Mouse (Mus musculus) lung, embryonic 16.5 days (tissue): ENCODE data around the gene Apln. TPM values are rescaled to one million over a fixed set of nuclear protein-coding genes. Genes with fewer than 3 reads are reported as not detected.

Experiments used
- ATAC-seq: fragments of 200-750 bp; cut with Nextera tagmentation; 2 replicates; pipeline ENCODE4 v1.8.0; 2017; ENCODE audit warnings: low read depth, mild to moderate bottlenecking, moderate library complexity
- H3K27ac ChIP-seq: fragments of 300-500 bp; sonication (generic); 2 replicates; pipeline ENCODE4 v1.5.1; 2014; ENCODE audit warnings: mild to moderate bottlenecking, control low read depth, low read length
- H3K27me3 ChIP-seq: fragments of 300-500 bp; sonication (generic); 2 replicates; pipeline ENCODE4 v1.6.1; 2014; ENCODE audit warnings: low read depth, low read length, mixed read lengths; ENCODE audit not compliant: control insufficient read depth, insufficient read depth
- H3K36me3 ChIP-seq: fragments of 300-500 bp; sonication (generic); 2 replicates; pipeline ENCODE4 v1.6.1; 2014; ENCODE audit warnings: low read length; ENCODE audit not compliant: control insufficient read depth, insufficient read depth
- H3K4me1 ChIP-seq: fragments of 300-500 bp; sonication (generic); replicated peaks from 2 replicates; pipeline ENCODE4 v1.6.1; 2014; ENCODE audit warnings: low read length, mixed read lengths; ENCODE audit not compliant: control insufficient read depth, insufficient read depth
- H3K4me2 ChIP-seq: fragments of 300-500 bp; sonication (generic); 2 replicates; pipeline ENCODE4 v1.6.1; 2014; ENCODE audit warnings: low read depth, low read length, control low read depth
- H3K4me3 ChIP-seq: fragments of 300-500 bp; sonication (generic); 2 replicates; pipeline ENCODE4 v1.5.1; 2014; ENCODE audit warnings: mild to moderate bottlenecking, low read length, control low read depth
- H3K9ac ChIP-seq: fragments of 300-500 bp; sonication (generic); 2 replicates; pipeline ENCODE4 v1.6.1; 2014; ENCODE audit warnings: low read length, control low read depth
- H3K9me3 ChIP-seq: fragments of 300-500 bp; sonication (generic); 2 replicates; pipeline ENCODE4 v1.6.1; 2016; ENCODE audit warnings: low read length; ENCODE audit not compliant: control insufficient read depth
- WGBS: fragments of 180-500 bp; shearing (Covaris S2); extraction: QIAGEN DNeasy Blood & Tissue Kit; methylation state at CpG from one replicate; pipeline ENCODE4 v1.1.7; 2014; 5-methylcytosine and 5-hydroxymethylcytosine counted together
- polyA plus RNA-seq: library from polyadenylated mRNA; unstranded; fragments of >200 nt; fragmentation: Nextera tagmentation; extraction: Ambion mirVana; gene quantifications from 2 replicates; pipeline ENCODE4 v1.2.1, GENCODE M21; 2015

Apln gene
- polyA plus RNA-seq, 1 experiment from 2014 or later: 12.4 TPM

GRCm38 (mm10) chrX:48054186-48055015 is 19.7 kb upstream of the Apln start:
- Histone ChIP-seq H3K27me3 (no peaks in the 10 kb centered on the region), H3K27ac (peak overlapping the region; percentile 24; the same call in 1 of the 2 replicates), H3K4me3 (peak overlapping the region; percentile 43), H3K4me2 (peak overlapping the region; percentile 61), H3K9me3 (no peaks in the 10 kb centered on the region), H3K36me3 (no peaks in the 10 kb centered on the region), H3K9ac (peak overlapping the region; percentile 61), H3K4me1 (0 out of 2 replicates have a peak, but pooled peaks cover 3% of the 10 kb centered on the region)
- ATAC-seq: peak; percentile 88
- 19% methylated on average over 31 of the region's 31 CpGs for WGBS

- WGBS: 29% methylated on average over 3 of the region's 3 CpGs
- H3K4me3 ChIP-seq: peak overlapping the region; percentile 43
Observed at GRCm38 (mm10) chrX:48053743-48054142, 19.1 kb upstream of the Apln start.

GRCm38 (mm10) chrX:48046315-48046714 is 11.7 kb upstream of the Apln start:
- no peak for ATAC-seq

More at GRCm38 (mm10) chrX:48053743-48054142, 19.1 kb upstream of the Apln start:
- H3K9me3 ChIP-seq: no peaks in the 10 kb centered on the region
- peak overlapping the region; percentile 61; the same call in 1 of the 2 replicates for H3K9ac ChIP-seq
- no peaks in the 10 kb centered on the region for H3K27me3 ChIP-seq
- 0 out of 2 replicates have a peak, but pooled peaks cover 3% of the 10 kb centered on the region for H3K4me1 ChIP-seq
- H3K4me2 ChIP-seq: peak overlapping the region; percentile 61
- no peak overlapping the region for H3K27ac ChIP-seq
- peak; percentile 52 for ATAC-seq
- H3K36me3 ChIP-seq: no peaks in the 10 kb centered on the region

GRCm38 (mm10) chrX:48044261-48044660 is 9.6 kb upstream of the Apln start:
- Histone ChIP-seq H3K4me2 (no peak overlapping the region), H3K4me3 (no peak overlapping the region), H3K4me1 (no peaks in the 10 kb centered on the region), H3K9me3 (no peaks in the 10 kb centered on the region), H3K9ac (no peak overlapping the region), H3K27me3 (no peaks in the 10 kb centered on the region), H3K36me3 (no peaks in the 10 kb centered on the region), H3K27ac (no peak overlapping the region)
- 74% methylated on average over 1 of the region's 1 CpGs for WGBS
- no peak for ATAC-seq

More at GRCm38 (mm10) chrX:48046315-48046714, 11.7 kb upstream of the Apln start:
- no peaks in the 10 kb centered on the region for H3K27me3 ChIP-seq
- no peak overlapping the region for H3K4me3 ChIP-seq
- H3K9me3 ChIP-seq: no peaks in the 10 kb centered on the region
- H3K27ac ChIP-seq: no peak overlapping the region
- H3K4me1 ChIP-seq: no peaks in the 10 kb centered on the region
- H3K9ac ChIP-seq: no peak overlapping the region
- H3K4me2 ChIP-seq: no peak overlapping the region
- H3K36me3 ChIP-seq: no peaks in the 10 kb centered on the region
- WGBS: 81% methylated on average over 2 of the region's 2 CpGs

- WGBS: 45% methylated on average over 4 of the region's 4 CpGs
- Histone ChIP-seq H3K27ac (no peak overlapping the region), H3K9me3 (no peaks in the 10 kb centered on the region), H3K4me3 (no peak overlapping the region), H3K4me2 (no peak overlapping the region), H3K9ac (no peak overlapping the region), H3K27me3 (no peaks in the 10 kb centered on the region), H3K36me3 (no peaks in the 10 kb centered on the region), H3K4me1 (no peaks in the 10 kb centered on the region)
- ATAC-seq: no peak
Observed at GRCm38 (mm10) chrX:48042748-48043147, 8.1 kb upstream of the Apln start.

- ATAC-seq: no peak
- Histone ChIP-seq H3K9ac (no peak overlapping the region), H3K4me3 (no peak overlapping the region), H3K27ac (no peak overlapping the region), H3K9me3 (no peaks in the 10 kb centered on the region), H3K27me3 (no peaks in the 10 kb centered on the region), H3K36me3 (no peaks in the 10 kb centered on the region), H3K4me2 (no peak overlapping the region), H3K4me1 (no peaks in the 10 kb centered on the region)
- WGBS: 75% methylated on average over 3 of the region's 3 CpGs
Observed at GRCm38 (mm10) chrX:48040379-48040778, 5.7 kb upstream of the Apln start.

- Histone ChIP-seq H3K9ac (peak overlapping the region; percentile 61), H3K4me2 (peak overlapping the region; percentile 73), H3K27me3 (peaks cover 3% of the 10 kb centered on the region; the same call in 1 of the 2 replicates), H3K9me3 (no peaks in the 10 kb centered on the region), H3K4me3 (peak overlapping the region; percentile 55), H3K4me1 (no peaks in the 10 kb centered on the region), H3K36me3 (no peaks in the 10 kb centered on the region), H3K27ac (no peak overlapping the region)
- WGBS: 24% methylated on average over 11 of the region's 11 CpGs
- ATAC-seq: peak; percentile 31; the same call in 1 of the 2 replicates
Observed at GRCm38 (mm10) chrX:48033766-48034143, 898 bp downstream of the Apln start.

GRCm38 (mm10) chrX:48033024-48033423 is 1.6 kb downstream of the Apln start:
- H3K4me3 ChIP-seq: peak overlapping the region; percentile 55
- no peaks in the 10 kb centered on the region for H3K36me3 ChIP-seq
- H3K27me3 ChIP-seq: peaks cover 3% of the 10 kb centered on the region; the same call in 1 of the 2 replicates
- ATAC-seq: no peak
- H3K9ac ChIP-seq: 0 out of 2 replicates have a peak overlapping the region, but pooled peaks have one; percentile 19
- 68% methylated on average over 3 of the region's 3 CpGs for WGBS
- no peaks in the 10 kb centered on the region for H3K9me3 ChIP-seq
- H3K4me1 ChIP-seq: no peaks in the 10 kb centered on the region
- no peak overlapping the region for H3K27ac ChIP-seq
- peak overlapping the region; percentile 73 for H3K4me2 ChIP-seq

GRCm38 (mm10) chrX:48031866-48032265 is 2.8 kb downstream of the Apln start:
- no peak for ATAC-seq
- Histone ChIP-seq H3K9ac (no peak overlapping the region), H3K4me3 (no peak overlapping the region), H3K4me2 (0 out of 2 replicates have a peak overlapping the region, but pooled peaks have one; percentile 21), H3K4me1 (no peaks in the 10 kb centered on the region), H3K27me3 (peaks cover 3% of the 10 kb centered on the region; the same call in 1 of the 2 replicates), H3K27ac (no peak overlapping the region), H3K9me3 (no peaks in the 10 kb centered on the region), H3K36me3 (no peaks in the 10 kb centered on the region)
- 60% methylated on average over 5 of the region's 5 CpGs for WGBS
